Mouse (Mus musculus) embryonic facial prominence, embryonic 13.5 days (tissue): ENCODE data around the gene Spdye4a. TPM values are rescaled to one million over a fixed set of nuclear protein-coding genes. Genes with fewer than 3 reads are reported as not detected.

Source experiments
- ATAC-seq: fragments of 200-750 bp; cut with Nextera tagmentation; 2 replicates; pipeline ENCODE4 v1.8.0; 2017; ENCODE audit warnings: low read depth; ENCODE audit not compliant: insufficient number of reproducible peaks, insufficient read depth, low FRiP score, low TSS enrichment
- H3K27ac ChIP-seq: fragments of 300-500 bp; sonication (generic); 2 replicates; pipeline ENCODE4 v1.5.1; 2015; ENCODE audit warnings: moderate library complexity, mild to moderate bottlenecking, inconsistent platforms
- H3K27me3 ChIP-seq: fragments of 300-500 bp; sonication (generic); 2 replicates; pipeline ENCODE4 v1.6.1; 2015; ENCODE audit warnings: mild to moderate bottlenecking, inconsistent platforms
- H3K36me3 ChIP-seq: fragments of 300-500 bp; sonication (generic); 2 replicates; pipeline ENCODE4 v1.6.1; 2015; ENCODE audit warnings: mild to moderate bottlenecking, inconsistent platforms
- H3K4me1 ChIP-seq: fragments of 300-500 bp; sonication (generic); 2 replicates; pipeline ENCODE4 v1.6.1; 2015; ENCODE audit warnings: inconsistent platforms
- H3K4me2 ChIP-seq: fragments of 300-500 bp; sonication (generic); 2 replicates; pipeline ENCODE4 v1.6.1; 2015; ENCODE audit warnings: moderate library complexity, mild to moderate bottlenecking, inconsistent platforms
- H3K4me3 ChIP-seq: fragments of 300-500 bp; sonication (generic); 2 replicates; pipeline ENCODE4 v1.5.1; 2015; ENCODE audit warnings: mild to moderate bottlenecking, inconsistent platforms
- H3K9ac ChIP-seq: fragments of 300-500 bp; sonication (generic); 2 replicates; pipeline ENCODE4 v1.6.1; 2015; ENCODE audit warnings: mild to moderate bottlenecking, inconsistent platforms
- H3K9me3 ChIP-seq: fragments of 300-500 bp; sonication (generic); 2 replicates; pipeline ENCODE4 v1.6.1; 2016; ENCODE audit warnings: inconsistent platforms
- WGBS: fragments of 180-500 bp; shearing (Covaris S2); methylation state at CpG from one replicate; pipeline ENCODE4 v1.1.7; 2015; ENCODE audit warnings: mixed read lengths; 5-methylcytosine and 5-hydroxymethylcytosine counted together
- polyA plus RNA-seq: library from polyadenylated mRNA; unstranded; fragments of >200 nt; fragmentation: Nextera tagmentation; extraction: Ambion mirVana; gene quantifications from 2 replicates; pipeline ENCODE4 v1.2.1, GENCODE M21; 2015

The Spdye4a gene
- polyA plus RNA-seq, 1 experiment from 2014 or later, result not detected

DNA sequence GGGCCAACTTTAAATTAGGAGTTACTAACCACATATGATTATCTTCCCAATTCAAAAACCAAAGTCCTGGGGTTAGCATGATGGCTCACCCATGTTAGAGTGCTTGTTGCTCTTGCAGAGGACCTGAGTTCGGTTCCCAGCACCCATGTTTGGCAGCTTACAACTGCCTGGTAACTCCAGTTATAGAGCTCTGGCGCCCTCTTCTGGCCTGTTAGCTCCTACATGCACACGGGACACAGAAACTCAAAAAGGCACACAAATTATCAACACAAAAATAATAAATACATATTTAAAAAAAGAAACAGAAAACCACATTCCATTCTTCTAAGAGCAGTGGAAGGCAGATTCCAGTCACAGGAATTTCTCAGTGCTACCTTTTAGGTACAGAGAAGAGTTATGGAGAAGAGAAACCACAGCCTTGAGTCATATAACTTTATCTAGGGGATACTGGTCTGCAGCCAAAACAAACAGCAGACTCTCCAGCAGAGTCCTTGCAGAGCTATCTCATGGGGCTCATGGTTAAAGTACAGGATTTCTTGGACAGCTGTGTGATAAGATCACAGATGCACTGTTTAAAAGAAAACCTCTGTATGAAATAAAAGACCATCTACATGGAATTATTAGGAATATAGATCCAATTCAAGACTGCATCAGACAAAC lies 49.0 kb downstream of the Spdye4a start:
- 88% methylated on average over 3 of the region's 3 CpGs for WGBS

DNA sequence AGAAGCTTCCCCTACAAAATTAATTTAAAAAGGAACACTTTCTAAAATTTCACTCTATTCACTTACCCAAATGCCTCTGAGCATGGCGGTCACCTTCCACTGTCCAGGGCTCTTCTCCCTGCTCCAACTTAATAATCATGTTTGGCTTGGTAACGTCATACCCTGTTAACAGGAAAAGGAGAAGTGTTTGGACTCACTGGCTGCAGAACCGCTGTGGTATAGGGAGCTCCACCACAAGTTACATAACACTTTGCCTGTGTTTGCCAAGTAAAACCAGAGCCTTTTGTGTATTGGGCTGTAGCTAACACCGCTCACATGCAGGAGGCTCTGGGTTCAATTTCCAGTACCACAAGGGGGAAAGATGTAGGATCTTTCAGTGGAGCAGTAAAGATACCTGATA lies 50.7 kb downstream of the Spdye4a start:
- H3K27me3 ChIP-seq, result no peaks in the 10 kb centered on the region
- ATAC-seq, result no peak
- H3K9ac ChIP-seq, result no peak overlapping the region
- 92% methylated on average over 4 of the region's 4 CpGs for WGBS
- peaks cover 6% of the 10 kb centered on the region; the same call in 1 of the 2 replicates for H3K9me3 ChIP-seq
- H3K4me3 ChIP-seq, result no peak overlapping the region
- H3K27ac ChIP-seq, result no peak overlapping the region
- H3K36me3 ChIP-seq, result peaks cover 76% of the 10 kb centered on the region
- H3K4me2 ChIP-seq, result no peak overlapping the region
- H3K4me1 ChIP-seq, result peaks cover 12% of the 10 kb centered on the region

More for the DNA sequence above, 49.0 kb downstream of the Spdye4a start:
- peaks cover 59% of the 10 kb centered on the region for H3K36me3 ChIP-seq
- H3K27ac ChIP-seq, result no peak overlapping the region
- peaks cover 6% of the 10 kb centered on the region; the same call in 1 of the 2 replicates for H3K9me3 ChIP-seq
- H3K4me3 ChIP-seq, result no peak overlapping the region
- H3K4me1 ChIP-seq, result peaks cover 12% of the 10 kb centered on the region
- ATAC-seq, result no peak
- H3K9ac ChIP-seq, result no peak overlapping the region
- H3K4me2 ChIP-seq, result no peak overlapping the region
- no peaks in the 10 kb centered on the region for H3K27me3 ChIP-seq

Other genes starting within 250 kb of the Spdye4a start
- 51.1 and 51.3 TPM in 2 replicates for gene Rnf216, start 113.9 kb downstream of the Spdye4a start, polyA plus RNA-seq
- 0.06 and 0.36 TPM in 2 replicates for gene Olfr718-ps1, start 79.3 kb downstream of the Spdye4a start, polyA plus RNA-seq
- gene Rbak, start 46.1 kb downstream of the Spdye4a start, polyA plus RNA-seq, result 19.0 and 21.2 TPM in 2 replicates
- gene Spdye4b, start 45.9 kb downstream of the Spdye4a start, polyA plus RNA-seq, result not detected in 2 replicates
- gene Zfp12, start 8.3 kb upstream of the Spdye4a start, polyA plus RNA-seq, result 23.0 and 24.4 TPM in 2 replicates
- 4.5 and 4.7 TPM in 2 replicates for gene Zfp316, start 43.1 kb upstream of the Spdye4a start, polyA plus RNA-seq
- gene Zfp853, start 66.7 kb upstream of the Spdye4a start, polyA plus RNA-seq, result 0.32 and 0.34 TPM in 2 replicates
- gene E130309D02Rik, start 88.5 kb upstream of the Spdye4a start, polyA plus RNA-seq, result 35.6 and 39.9 TPM in 2 replicates
- 79.9 and 84.5 TPM in 2 replicates for gene Zdhhc4, start 102.4 kb upstream of the Spdye4a start, polyA plus RNA-seq
- 0.52 and 1.1 TPM in 2 replicates for gene Grid2ip, start 130.4 kb upstream of the Spdye4a start, polyA plus RNA-seq
- 355 and 381 TPM in 2 replicates for gene Kdelr2, start 176.9 kb upstream of the Spdye4a start, polyA plus RNA-seq
- gene Daglb, start 237.7 kb upstream of the Spdye4a start, polyA plus RNA-seq, result 9.7 and 12.4 TPM in 2 replicates